Mouse (Mus musculus): ENCODE results near the gene Tubb1. TPM values are rescaled to one million over a fixed set of nuclear protein-coding genes. Genes with fewer than 3 reads are reported as not detected.
A peak's percentile ranks its signal among the peaks of the same experiment; 100 is the strongest.

Gene Tubb1
- 5.4 TPM in 1 of 2 replicates, not detected in the other for total RNA-seq (2015; ENCODE audit: low replicate concordance)
- 2.0 and 2.3 TPM in 2 replicates for total RNA-seq (2017; ENCODE audit: low replicate concordance)

DNA sequence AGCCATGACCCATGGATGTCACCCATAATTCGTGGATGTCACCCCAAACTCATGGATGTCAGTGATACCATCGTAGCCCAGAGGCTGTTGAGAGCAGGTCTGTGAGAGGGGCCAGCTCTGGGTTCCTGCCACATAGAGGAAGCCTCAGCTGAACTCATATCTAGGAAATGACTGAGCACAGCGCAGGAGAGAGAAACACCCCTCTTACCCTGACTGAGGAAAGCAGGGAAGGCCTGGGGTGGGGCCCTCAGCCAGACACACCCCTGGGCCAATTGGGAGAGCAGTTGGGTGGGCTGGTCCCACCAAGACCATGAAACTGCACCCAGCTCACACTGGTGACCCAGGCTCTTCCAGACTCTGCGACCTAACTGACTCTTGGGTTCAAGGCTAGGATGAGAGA lies at the start of gene Tubb1:
Gene Tubb1 (plus strand): TSS at position 343 of the 400 bp plus-strand sequence.
- ATAC-seq (replicated peaks; ENCODE audit: low FRiP score, poor library complexity, severe bottlenecking), result no peak

DNA sequence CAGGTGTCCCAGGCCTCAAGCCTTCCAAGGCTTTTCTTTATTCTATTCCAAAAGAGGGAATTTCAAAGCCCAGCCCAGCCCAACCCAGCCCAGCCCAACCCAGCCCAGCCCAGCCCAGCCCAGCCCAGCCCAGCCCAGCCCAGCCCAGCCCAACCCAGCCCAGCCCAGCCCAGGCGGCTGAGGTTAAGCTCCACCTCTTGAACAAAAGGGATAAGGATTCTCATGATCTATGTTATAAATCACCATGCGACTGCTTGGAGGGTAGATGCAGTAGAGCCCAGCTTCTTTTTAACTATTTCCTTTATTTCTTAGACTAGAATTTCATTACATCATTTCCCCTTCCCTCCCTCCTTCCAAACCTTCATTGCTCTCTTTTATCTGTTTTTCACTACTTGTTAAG lies 40.3 kb upstream of the Tubb1 start:
- no peak for ATAC-seq (replicated peaks; ENCODE audit: low FRiP score, poor library complexity, severe bottlenecking)

GRCm38 (mm10) chr2:174413127-174413526 lies 37.4 kb upstream of the Tubb1 start:
- ATAC-seq (replicated peaks; ENCODE audit: low FRiP score, poor library complexity, severe bottlenecking), result no peak

- no peak for ATAC-seq (replicated peaks; ENCODE audit: low FRiP score, poor library complexity, severe bottlenecking)
Measured at GRCm38 (mm10) chr2:174415001-174415730, 35.3 kb upstream of the Tubb1 start.

- peak; percentile 88 for ATAC-seq (replicated peaks; ENCODE audit: low FRiP score, poor library complexity, severe bottlenecking)
Measured at GRCm38 (mm10) chr2:174415731-174416310, 34.7 kb upstream of the Tubb1 start, which contains the start of gene Nelfcd. TSS of gene Nelfcd (plus strand) at chr2:174415804.

DNA sequence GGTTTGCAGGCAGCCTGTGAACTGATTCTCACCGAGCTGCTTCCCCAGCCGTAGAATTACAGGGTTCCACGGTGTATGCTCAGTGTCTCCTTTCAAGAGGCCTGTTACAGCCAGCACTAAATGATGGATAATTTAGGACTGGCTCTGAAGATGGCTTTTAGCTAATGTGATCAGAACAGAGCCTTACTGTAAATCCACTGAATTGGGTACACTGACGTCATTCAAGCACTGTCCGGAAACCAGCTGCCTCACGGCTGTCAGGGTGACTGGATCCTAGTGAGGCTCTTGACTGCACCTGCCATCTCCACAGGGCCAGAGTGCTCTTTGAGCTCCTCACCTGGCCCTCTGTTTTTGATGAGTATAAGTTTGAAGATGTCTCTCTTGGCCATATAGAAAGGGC lies 29.4 kb upstream of the Tubb1 start:
- no peak for ATAC-seq (replicated peaks; ENCODE audit: low FRiP score, poor library complexity, severe bottlenecking)

GRCm38 (mm10) chr2:174424301-174425085 lies 26.0 kb upstream of the Tubb1 start:
- no peak for ATAC-seq (replicated peaks; ENCODE audit: low FRiP score, poor library complexity, severe bottlenecking)

DNA sequence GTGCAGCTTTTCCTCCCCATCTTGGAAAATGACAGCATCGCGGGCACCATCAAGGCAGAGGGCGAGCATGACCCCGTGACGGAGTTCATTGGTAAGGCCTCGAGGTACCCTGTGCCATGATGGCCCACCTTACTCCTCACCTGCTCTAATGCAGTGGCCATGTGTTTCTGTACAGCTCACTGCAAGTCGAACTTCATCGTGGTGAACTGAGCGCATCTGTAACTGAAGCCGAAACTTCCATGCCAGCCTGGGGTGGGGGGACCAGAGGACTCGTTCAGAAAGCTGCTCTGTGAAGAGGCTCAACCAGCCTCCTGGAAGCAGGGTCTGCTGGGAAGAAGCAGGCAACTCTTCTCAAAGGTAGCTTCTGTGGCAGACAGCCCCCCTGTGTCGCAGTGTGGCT lies 23.6 kb upstream of the Tubb1 start:
- no peak for ATAC-seq (replicated peaks; ENCODE audit: low FRiP score, poor library complexity, severe bottlenecking)

GRCm38 (mm10) chr2:174428076-174428835 lies 22.2 kb upstream of the Tubb1 start:
- ATAC-seq (replicated peaks; ENCODE audit: low FRiP score, poor library complexity, severe bottlenecking), result no peak

GRCm38 (mm10) chr2:174428996-174429591 lies 21.4 kb upstream of the Tubb1 start:
- no peak for ATAC-seq (replicated peaks; ENCODE audit: low FRiP score, poor library complexity, severe bottlenecking)

DNA sequence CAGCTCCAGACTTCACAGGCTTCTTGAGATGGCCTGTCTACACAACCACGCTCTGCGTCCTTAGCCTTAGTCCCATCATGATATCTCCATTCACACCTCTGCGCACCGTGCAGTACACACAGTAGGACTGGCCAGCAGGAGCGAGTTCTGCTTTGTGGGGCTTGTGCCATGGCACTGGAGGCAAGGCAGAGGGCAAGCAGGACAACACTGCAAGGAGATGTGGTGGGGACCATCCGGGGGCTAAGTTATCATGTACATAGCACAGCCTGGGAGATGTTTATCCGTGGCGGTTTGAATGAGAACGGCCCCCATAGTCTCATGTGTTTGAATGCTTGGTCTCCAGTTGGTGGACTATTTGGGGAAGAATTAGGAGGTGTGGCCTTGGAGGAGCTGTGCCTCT lies 15.6 kb upstream of the Tubb1 start:
- ATAC-seq (replicated peaks; ENCODE audit: low FRiP score, poor library complexity, severe bottlenecking), result no peak

GRCm38 (mm10) chr2:174436076-174436701 lies 14.3 kb upstream of the Tubb1 start:
- no peak for ATAC-seq (replicated peaks; ENCODE audit: low FRiP score, poor library complexity, severe bottlenecking)

- ATAC-seq (replicated peaks; ENCODE audit: low FRiP score, poor library complexity, severe bottlenecking), result no peak
Measured at GRCm38 (mm10) chr2:174436916-174437696, 13.4 kb upstream of the Tubb1 start.

- no peak for ATAC-seq (replicated peaks; ENCODE audit: low FRiP score, poor library complexity, severe bottlenecking)
Measured at GRCm38 (mm10) chr2:174437697-174437982, 12.9 kb upstream of the Tubb1 start.

- no peak for ATAC-seq (replicated peaks; ENCODE audit: low FRiP score, poor library complexity, severe bottlenecking)
Measured at GRCm38 (mm10) chr2:174438181-174438580, 12.3 kb upstream of the Tubb1 start.

DNA sequence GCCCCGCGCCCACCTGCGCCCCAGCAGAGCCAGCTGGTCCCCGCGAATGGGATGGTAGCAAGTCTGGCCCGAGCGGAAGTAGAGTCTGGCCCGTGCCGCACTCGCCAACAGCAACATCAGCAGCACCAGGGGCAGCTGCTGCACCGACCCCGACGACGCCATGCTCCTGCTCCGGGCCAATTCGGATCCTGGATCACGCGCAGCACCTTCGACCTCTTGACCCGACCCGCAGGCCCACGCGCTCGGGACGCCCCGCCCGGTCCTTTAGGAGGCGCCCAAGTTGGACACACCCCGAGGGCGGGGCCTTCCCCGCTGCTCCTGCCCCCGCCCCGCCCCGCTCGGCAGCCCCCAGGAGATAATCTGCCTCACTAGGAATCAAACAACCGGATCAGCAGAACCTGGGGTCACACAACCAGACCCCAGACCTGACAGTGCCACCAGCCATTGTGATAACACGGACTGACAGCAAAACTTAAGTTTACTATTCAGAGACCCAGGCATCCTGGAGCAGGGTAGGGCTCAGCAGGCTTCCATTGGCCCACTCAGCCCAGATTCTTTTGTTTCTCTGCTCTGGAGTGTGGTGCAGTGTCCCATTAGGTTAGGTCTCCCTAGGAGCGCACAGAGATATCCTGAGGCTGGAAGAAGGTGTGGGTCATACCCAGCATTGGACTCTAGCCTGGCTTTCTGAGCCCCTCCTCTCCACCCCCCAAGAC lies 11.6 kb upstream of the Tubb1 start, which contains the start of gene Ctsz:
Gene Ctsz (minus strand): TSS at position 303 of the 713 bp plus-strand sequence.
- ATAC-seq (replicated peaks; ENCODE audit: low FRiP score, poor library complexity, severe bottlenecking), result peak; percentile 90

DNA sequence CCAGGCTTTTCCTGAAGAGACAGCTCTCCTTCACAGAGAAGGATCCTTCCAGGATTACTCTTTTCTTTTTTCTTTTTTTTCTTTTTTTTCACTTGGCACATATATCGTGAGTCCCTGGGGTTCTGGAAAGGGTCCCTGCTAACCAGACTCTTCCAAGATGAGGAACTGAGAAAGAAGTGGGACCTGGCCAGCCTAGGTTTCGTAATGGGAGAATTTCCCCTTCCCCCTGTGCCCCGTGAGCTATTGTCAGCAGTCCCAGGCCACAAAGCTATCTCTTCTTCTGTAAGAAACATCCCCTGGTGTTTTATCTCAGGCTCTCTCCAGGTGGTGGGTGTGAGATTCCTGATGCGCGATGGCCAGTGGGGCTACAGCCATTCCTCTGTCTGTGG lies 11.1 kb upstream of the Tubb1 start:
- ATAC-seq (replicated peaks; ENCODE audit: low FRiP score, poor library complexity, severe bottlenecking), result no peak

GRCm38 (mm10) chr2:174439961-174440360 lies 10.5 kb upstream of the Tubb1 start:
- ATAC-seq (replicated peaks; ENCODE audit: low FRiP score, poor library complexity, severe bottlenecking), result no peak

Data from erythroid progenitor cell, adult 5-6 weeks (primary cell).